Mouse (Mus musculus) embryo, embryonic 10.5 days (tissue): Measurements from ENCODE around the gene Arl4a.
A peak's percentile ranks its signal among the peaks of the same experiment; 100 is the strongest.

Experiments
- DNase-seq: peaks from one replicate; pipeline ENCODE4 v3.0.0-alpha.2; 2015; ENCODE audit warnings: low spot score

The Arl4a gene

GRCm38 (mm10) chr12:40037876-40038463 is at the start of gene Arl4a:
Gene Arl4a, minus strand, starts transcription at chr12:40038025.
- peak; percentile 84 for DNase-seq

GRCm38 (mm10) chr12:40085731-40086322 is 48.0 kb upstream of the Arl4a start:
- no peak for DNase-seq

GRCm38 (mm10) chr12:40082453-40083238 is 44.8 kb upstream of the Arl4a start:
- peak; percentile 73 for DNase-seq

- no peak for DNase-seq
These were observed 44.2 kb upstream of the Arl4a start for GRCm38 (mm10) chr12:40082048-40082447.

GRCm38 (mm10) chr12:40073660-40074059 is 35.8 kb upstream of the Arl4a start:
- peak; percentile 1 for DNase-seq

GRCm38 (mm10) chr12:40047024-40047423 is 9.2 kb upstream of the Arl4a start:
- no peak for DNase-seq

GRCm38 (mm10) chr12:40043816-40044585 is 6.2 kb upstream of the Arl4a start:
- DNase-seq = no peak

- peak; percentile 76 for DNase-seq
These were observed 2.2 kb upstream of the Arl4a start for GRCm38 (mm10) chr12:40040067-40040466.

- peak; percentile 98 for DNase-seq
These were observed 505 bp downstream of the Arl4a start for GRCm38 (mm10) chr12:40037226-40037813.

- peak; percentile 53 for DNase-seq
These were observed 1.2 kb downstream of the Arl4a start for GRCm38 (mm10) chr12:40036666-40037065.

- no peak for DNase-seq
These were observed 2.3 kb downstream of the Arl4a start for GRCm38 (mm10) chr12:40035506-40035905.

GRCm38 (mm10) chr12:40029201-40029600 is 8.6 kb downstream of the Arl4a start:
- no peak for DNase-seq

- no peak for DNase-seq
These were observed 10.0 kb downstream of the Arl4a start for GRCm38 (mm10) chr12:40027846-40028245.

- no peak for DNase-seq
These were observed 10.4 kb downstream of the Arl4a start for GRCm38 (mm10) chr12:40027444-40027843.

GRCm38 (mm10) chr12:40023918-40024317 is 13.9 kb downstream of the Arl4a start:
- DNase-seq = no peak

- DNase-seq = no peak
These were observed 14.7 kb downstream of the Arl4a start for GRCm38 (mm10) chr12:40023014-40023642.

GRCm38 (mm10) chr12:40022344-40022743 is 15.5 kb downstream of the Arl4a start:
- DNase-seq = no peak

- DNase-seq = no peak
These were observed 19.8 kb downstream of the Arl4a start for GRCm38 (mm10) chr12:40017955-40018505.

GRCm38 (mm10) chr12:40016648-40017460 is 21.0 kb downstream of the Arl4a start:
- DNase-seq = peak; percentile 52

GRCm38 (mm10) chr12:40016068-40016467 is 21.8 kb downstream of the Arl4a start:
- DNase-seq = no peak
